In the genomic region with DNA sequence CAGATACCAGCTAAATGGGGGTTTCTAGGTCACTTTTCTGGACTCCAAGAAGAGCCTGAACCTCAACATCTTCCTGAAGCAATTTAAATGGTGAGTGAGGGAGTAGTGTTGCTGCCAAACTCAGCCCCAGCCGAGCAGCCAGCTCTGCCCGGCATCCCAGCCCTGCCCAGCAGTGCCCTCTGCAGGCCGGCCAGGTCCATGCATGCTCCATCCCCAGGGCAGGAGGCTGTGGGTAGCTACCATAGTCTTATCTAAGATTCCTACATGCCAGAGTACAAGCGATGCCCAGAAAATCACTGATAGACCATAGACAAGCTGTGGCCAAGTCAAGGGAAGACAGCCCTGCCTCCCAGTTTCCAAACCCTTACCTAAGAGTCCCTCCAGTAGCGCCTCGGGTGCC, we compare ENCODE assay signal across 8 mouse cellular contexts. TPM values are rescaled to one million over a fixed set of nuclear protein-coding genes. Genes with fewer than 3 reads are reported as not detected.
DNase-seq lines count a peak whose midpoint lies in the region; ATAC-seq and TF ChIP-seq lines count a peak whose summit lies in the region.

No protein-coding gene starts in this region.

- ATAC-seq in forebrain, embryonic 13.5 days, result peak; percentile 68

- no peak for TF ChIP-seq POLR2A in ES-Bruce4 (IDR thresholded peaks at IDR 0.05; ENCODE audit: insufficient read depth, low read length)

- peak; percentile 24 for DNase-seq in c-Kit-positive CD71-positive TER-119-positive erythroid progenitor cells, embryonic 14.5 days (ENCODE audit: low spot score)
- DNase-seq in hindbrain, embryonic 10.5 days (ENCODE audit: low spot score), result peak; percentile 70
- DNase-seq in layer of hippocampus, postnatal 10 days (ENCODE audit: low spot score in 2 of 2), result peak; percentile 89 to 90
- DNase-seq in lung, postnatal 14 days, result peak; percentile 83
- DNase-seq in retina, embryonic 14.5 days (ENCODE audit: low spot score), result peak; percentile 74
- DNase-seq in thymus, postnatal 36 days, result peak; percentile 70 to 71

- no peak overlapping the region for H3K4me3 ChIP-seq in ES-Bruce4 (ENCODE audit: low read depth, low read length)
- no peak overlapping the region for H3K4me3 ChIP-seq in forebrain, embryonic 13.5 days
- no peak overlapping the region for H3K4me3 ChIP-seq in hindbrain, embryonic 10.5 days

- H3K36me3 ChIP-seq in ES-Bruce4 (ENCODE audit: control insufficient read depth, insufficient read depth, low read length, poor library complexity, severe bottlenecking), result no peaks in the 10 kb centered on the region
- H3K36me3 ChIP-seq in forebrain, embryonic 13.5 days (ENCODE audit: poor library complexity, severe bottlenecking), result no peaks in the 10 kb centered on the region
- H3K36me3 ChIP-seq in hindbrain, embryonic 10.5 days, result 0 out of 2 replicates have a peak, but pooled peaks cover 5% of the 10 kb centered on the region

- WGBS in forebrain, embryonic 13.5 days, result 44% methylated on average over 6 of the region's 6 CpGs
- WGBS in hindbrain, embryonic 10.5 days, result 44% methylated on average over 6 of the region's 6 CpGs

- no peak for TF ChIP-seq EP300 in ES-Bruce4 (IDR thresholded peaks at IDR 0.05; ENCODE audit: insufficient read depth, low read depth, low read length)

- H3K27ac ChIP-seq in ES-Bruce4 (ENCODE audit: insufficient read depth, low read length), result no peak overlapping the region
- H3K27ac ChIP-seq in forebrain, embryonic 13.5 days, result no peak overlapping the region
- H3K27ac ChIP-seq in hindbrain, embryonic 10.5 days, result peak overlapping the region; percentile 70; the same call in 1 of the 2 replicates

- no peak overlapping the region for H3K9ac ChIP-seq in ES-Bruce4 (ENCODE audit: low read depth, poor library complexity, severe bottlenecking)
- no peak overlapping the region for H3K9ac ChIP-seq in forebrain, embryonic 13.5 days

- H3K4me2 ChIP-seq in forebrain, embryonic 13.5 days, result no peak overlapping the region

- H3K27me3 ChIP-seq in ES-Bruce4 (ENCODE audit: control insufficient read depth, insufficient read depth, low read length, poor library complexity, severe bottlenecking), result no peaks in the 10 kb centered on the region
- no peaks in the 10 kb centered on the region for H3K27me3 ChIP-seq in forebrain, embryonic 13.5 days
- no peaks in the 10 kb centered on the region for H3K27me3 ChIP-seq in hindbrain, embryonic 10.5 days (ENCODE audit: insufficient read depth, poor library complexity, severe bottlenecking)

- no peaks in the 10 kb centered on the region for H3K9me3 ChIP-seq in ES-Bruce4 (replicated peaks; ENCODE audit: control insufficient read depth, insufficient read depth, low read length, poor library complexity, severe bottlenecking)
- no peaks in the 10 kb centered on the region for H3K9me3 ChIP-seq in forebrain, embryonic 13.5 days (replicated peaks)
- H3K9me3 ChIP-seq in hindbrain, embryonic 10.5 days, result no peaks in the 10 kb centered on the region

- H3K4me1 ChIP-seq in ES-Bruce4 (ENCODE audit: control insufficient read depth, insufficient read depth, low read length), result no peaks in the 10 kb centered on the region
- H3K4me1 ChIP-seq in forebrain, embryonic 13.5 days, result peaks cover 10% of the 10 kb centered on the region; the same call in 1 of the 2 replicates
- peaks cover 28% of the 10 kb centered on the region for H3K4me1 ChIP-seq in hindbrain, embryonic 10.5 days (replicated peaks)

- peak; percentile 91 for TF ChIP-seq CTCF in ES-Bruce4 (IDR thresholded peaks at IDR 0.05; ENCODE audit: low read depth, low read length)

RNA-seq across cellular contexts. Expression of gene Adssl1, which starts 14.1 kb away (rescaled TPM):
- 6.6 and 8.7 TPM in 2 replicates for polyA plus RNA-seq in ES-Bruce4 (2011; ENCODE audit: insufficient read depth, insufficient read length, low read depth, missing spikeins)
- polyA plus RNA-seq in forebrain, embryonic 13.5 days (2015; fragmentation: Nextera tagmentation; extraction: Ambion mirVana), result 1.4 and 2.1 TPM in 2 replicates
- 3.7 and 5.5 TPM in 2 replicates for polyA plus RNA-seq in hindbrain, embryonic 10.5 days (2016; fragmentation: Nextera tagmentation; extraction: Ambion mirVana)
- 1 to 10 TPM; 2.1 to 2.4 TPM for total RNA-seq in layer of hippocampus, postnatal 10 days (2021)

RNA-seq across cellular contexts. Expression of gene Inf2, which starts 17.2 kb away (rescaled TPM):
- polyA plus RNA-seq in ES-Bruce4 (2011; ENCODE audit: insufficient read depth, insufficient read length, low read depth, missing spikeins), result 28.2 and 28.3 TPM in 2 replicates
- polyA plus RNA-seq in forebrain, embryonic 13.5 days (2015; fragmentation: Nextera tagmentation; extraction: Ambion mirVana), result 2.4 and 2.6 TPM in 2 replicates
- polyA plus RNA-seq in hindbrain, embryonic 10.5 days (2016; fragmentation: Nextera tagmentation; extraction: Ambion mirVana), result 1.5 and 1.8 TPM in 2 replicates
- 10 to 100 TPM; 80.9 to 91.4 TPM for total RNA-seq in layer of hippocampus, postnatal 10 days (2021)

RNA-seq across cellular contexts. Expression of gene Siva1, which starts 38.7 kb away (rescaled TPM):
- 103 and 104 TPM in 2 replicates for polyA plus RNA-seq in ES-Bruce4 (2011; ENCODE audit: insufficient read depth, insufficient read length, low read depth, missing spikeins)
- 154 and 174 TPM in 2 replicates for polyA plus RNA-seq in forebrain, embryonic 13.5 days (2015; fragmentation: Nextera tagmentation; extraction: Ambion mirVana)
- 281 and 334 TPM in 2 replicates for polyA plus RNA-seq in hindbrain, embryonic 10.5 days (2016; fragmentation: Nextera tagmentation; extraction: Ambion mirVana)
- total RNA-seq in layer of hippocampus, postnatal 10 days (2021), result 10 to 100 TPM; 17.0 to 19.5 TPM

Comparison
In these comparisons a context has a peak if more than half of its experiments do, and no peak if none do; other contexts are left out.
1. DNase-seq: peak in every context shown above with its lines; median percentile 90 in layer of hippocampus, postnatal 10 days; 83 in lung, postnatal 14 days; 74 in retina, embryonic 14.5 days; 70 in thymus, postnatal 36 days; 70 in hindbrain, embryonic 10.5 days; 24 in c-Kit-positive CD71-positive TER-119-positive erythroid progenitor cells, embryonic 14.5 days.